Mouse (Mus musculus) liver, embryonic 12.5 days (tissue): ENCODE measurements around the gene Pon2. TPM values are rescaled to one million over a fixed set of nuclear protein-coding genes. Genes with fewer than 3 reads are reported as not detected.
A peak's percentile ranks its signal among the peaks of the same experiment; 100 is the strongest.

Source experiments
- ATAC-seq: fragments of 200-750 bp; cut with Nextera tagmentation; 2 replicates; pipeline ENCODE4 v1.8.0; 2017; ENCODE audit warnings: moderate number of reproducible peaks, mild to moderate bottlenecking, moderate library complexity
- H3K27ac ChIP-seq: fragments of 300-500 bp; sonication (generic); 2 replicates; pipeline ENCODE4 v1.5.1; 2016; ENCODE audit warnings: mild to moderate bottlenecking
- H3K27me3 ChIP-seq: fragments of 300-500 bp; sonication (generic); replicated peaks from 2 replicates; pipeline ENCODE4 v1.6.1; 2016; ENCODE audit warnings: mild to moderate bottlenecking, moderate library complexity
- H3K36me3 ChIP-seq: fragments of 300-500 bp; sonication (generic); 2 replicates; pipeline ENCODE4 v1.6.1; 2016; ENCODE audit warnings: mild to moderate bottlenecking, moderate library complexity
- H3K4me1 ChIP-seq: fragments of 300-500 bp; sonication (generic); 2 replicates; pipeline ENCODE4 v1.6.1; 2016
- H3K4me2 ChIP-seq: fragments of 300-500 bp; sonication (generic); 2 replicates; pipeline ENCODE4 v1.6.1; 2016; ENCODE audit warnings: mild to moderate bottlenecking, moderate library complexity
- H3K4me3 ChIP-seq: fragments of 300-500 bp; sonication (generic); 2 replicates; pipeline ENCODE4 v1.5.1; 2016; ENCODE audit warnings: mild to moderate bottlenecking, moderate library complexity
- H3K9ac ChIP-seq: fragments of 300-500 bp; sonication (generic); 2 replicates; pipeline ENCODE4 v1.6.1; 2016; ENCODE audit warnings: mild to moderate bottlenecking, moderate library complexity
- H3K9me3 ChIP-seq: fragments of 300-500 bp; sonication (generic); replicated peaks from 2 replicates; pipeline ENCODE4 v1.6.1; 2016; ENCODE audit warnings: mild to moderate bottlenecking, moderate library complexity
- WGBS: fragments of 180-500 bp; shearing (Covaris S2); methylation state at CpG from one replicate; pipeline ENCODE4 v1.1.7; 2016; ENCODE audit not compliant: insufficient replicate concordance; 5-methylcytosine and 5-hydroxymethylcytosine counted together
- polyA plus RNA-seq: library from polyadenylated mRNA; unstranded; fragments of >200 nt; fragmentation: Nextera tagmentation; extraction: Ambion mirVana; gene quantifications from 2 replicates; pipeline ENCODE4 v1.2.1, GENCODE M21; 2016

Pon2 gene
- polyA plus RNA-seq, 1 experiment from 2014 or later = 59.3 TPM

DNA sequence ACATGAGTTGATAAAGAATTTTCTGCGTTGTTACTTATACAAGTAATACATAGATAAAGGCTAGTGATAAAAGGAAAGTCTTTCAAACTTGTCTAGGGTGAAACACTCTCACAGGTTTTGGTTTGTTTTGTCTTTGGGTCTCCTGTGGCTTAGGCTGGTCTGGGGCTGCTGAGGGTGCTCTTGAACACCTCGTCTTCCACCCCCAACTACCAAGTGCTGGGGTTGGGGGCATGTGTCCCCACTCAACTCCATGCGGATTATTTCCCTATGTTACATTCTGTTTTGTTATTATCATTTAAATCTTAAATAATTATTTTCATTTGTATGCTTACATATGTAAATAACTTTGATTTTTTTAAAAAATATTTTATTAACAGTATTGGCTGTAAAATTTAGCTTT, 12.2 kb upstream of the Pon2 start:
- Histone ChIP-seq H3K4me3 (no peak overlapping the region), H3K9me3 (no peaks in the 10 kb centered on the region), H3K4me2 (no peak overlapping the region), H3K27ac (no peak overlapping the region), H3K9ac (no peak overlapping the region), H3K4me1 (peaks cover 22% of the 10 kb centered on the region), H3K27me3 (no peaks in the 10 kb centered on the region), H3K36me3 (no peaks in the 10 kb centered on the region)
- ATAC-seq = no peak
- WGBS = 65% methylated on average over 3 of the region's 3 CpGs

DNA sequence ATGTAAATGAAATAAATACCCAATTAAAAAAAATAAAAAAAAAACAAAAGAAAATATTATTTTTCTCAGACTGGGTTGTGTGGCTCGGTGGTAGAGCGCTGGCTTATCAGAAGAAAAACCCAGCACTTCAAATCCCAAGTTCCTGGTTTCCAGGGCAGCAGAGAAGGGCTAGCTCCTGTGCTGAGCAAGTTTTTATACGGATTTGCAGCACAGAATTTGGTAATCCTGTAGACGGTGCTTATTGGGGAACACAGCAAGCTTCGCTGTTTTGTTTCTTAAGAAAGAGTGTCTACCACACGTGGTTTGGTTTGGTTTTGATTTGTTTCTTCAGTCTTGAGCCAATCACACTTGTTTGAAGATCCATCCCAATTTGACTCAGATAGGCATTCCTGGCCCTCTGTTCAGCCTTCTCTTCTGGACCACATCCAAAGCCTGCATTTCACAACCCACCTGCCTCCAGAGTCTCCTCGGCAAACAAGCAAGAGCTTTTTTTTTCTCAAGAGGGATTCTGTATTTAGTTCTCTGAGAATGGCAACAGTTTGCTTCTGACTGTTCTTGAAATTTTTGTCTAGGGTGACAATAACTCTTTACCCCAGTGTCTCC, 11.4 kb upstream of the Pon2 start:
- no peaks in the 10 kb centered on the region for H3K9me3 ChIP-seq
- H3K4me2 ChIP-seq = no peak overlapping the region
- H3K4me1 ChIP-seq = peaks cover 21% of the 10 kb centered on the region
- H3K4me3 ChIP-seq = no peak overlapping the region
- H3K27me3 ChIP-seq = no peaks in the 10 kb centered on the region
- no peak overlapping the region for H3K27ac ChIP-seq
- WGBS = 73% methylated on average over 7 of the region's 7 CpGs
- no peak overlapping the region for H3K9ac ChIP-seq
- no peak for ATAC-seq
- no peaks in the 10 kb centered on the region for H3K36me3 ChIP-seq

DNA sequence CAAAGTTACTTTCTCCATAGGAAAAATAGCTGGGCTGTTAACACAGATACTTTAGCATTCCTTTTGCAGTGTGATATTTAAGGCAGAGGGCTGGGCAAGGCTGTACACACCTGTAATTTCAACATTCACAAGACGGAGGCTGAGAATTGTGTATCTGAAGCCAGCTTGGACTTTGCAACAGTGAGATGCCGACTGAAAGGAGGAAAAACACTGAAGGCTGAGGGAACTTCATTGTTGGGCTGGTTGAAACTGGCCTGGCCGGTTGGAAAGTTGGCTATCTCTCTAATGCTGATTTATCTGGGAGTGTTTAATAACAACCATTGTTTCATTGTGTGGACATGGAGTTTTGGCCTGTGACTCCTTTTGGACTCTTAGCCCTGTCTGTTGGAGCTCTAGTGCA, 7.7 kb upstream of the Pon2 start:
- peaks cover 8% of the 10 kb centered on the region; the same call in 1 of the 2 replicates for H3K4me1 ChIP-seq
- 59% methylated on average over 3 of the region's 3 CpGs for WGBS

GRCm38 (mm10) chr6:5304956-5305355, 6.7 kb upstream of the Pon2 start:
- Histone ChIP-seq H3K9ac (no peak overlapping the region), H3K4me1 (peaks cover 14% of the 10 kb centered on the region), H3K4me2 (no peak overlapping the region), H3K27me3 (no peaks in the 10 kb centered on the region), H3K9me3 (no peaks in the 10 kb centered on the region), H3K4me3 (no peak overlapping the region), H3K36me3 (no peaks in the 10 kb centered on the region), H3K27ac (no peak overlapping the region)
- ATAC-seq = no peak
- WGBS = 75% methylated on average over 8 of the region's 8 CpGs

More for the DNA sequence above, 7.7 kb upstream of the Pon2 start:
- no peak overlapping the region for H3K4me2 ChIP-seq
- H3K4me3 ChIP-seq = no peak overlapping the region
- no peak for ATAC-seq
- H3K36me3 ChIP-seq = no peaks in the 10 kb centered on the region
- no peaks in the 10 kb centered on the region for H3K27me3 ChIP-seq
- H3K27ac ChIP-seq = no peak overlapping the region
- no peak overlapping the region for H3K9ac ChIP-seq
- H3K9me3 ChIP-seq = no peaks in the 10 kb centered on the region

DNA sequence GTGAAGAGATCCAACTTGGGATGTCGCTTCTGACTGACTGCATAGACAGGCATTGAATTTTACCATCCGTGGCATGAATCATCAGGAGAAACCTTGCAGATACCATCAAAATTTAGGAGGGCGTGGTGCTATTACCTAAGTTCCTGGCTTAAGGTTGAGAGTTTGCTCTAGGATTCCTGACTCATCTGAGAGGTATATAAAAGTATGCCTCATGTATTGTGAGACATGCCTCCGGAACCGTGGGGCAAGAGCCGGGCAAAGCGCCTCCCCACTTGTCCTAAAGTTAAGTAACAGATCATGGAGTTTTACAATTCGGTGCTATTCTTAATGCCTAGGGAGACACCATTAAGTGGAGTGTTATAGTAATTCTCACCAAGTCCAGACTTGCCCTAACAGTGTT, 2.4 kb upstream of the Pon2 start:
- H3K4me1 ChIP-seq = peaks cover 44% of the 10 kb centered on the region
- ATAC-seq = no peak
- no peak overlapping the region for H3K4me3 ChIP-seq
- H3K36me3 ChIP-seq = peaks cover 9% of the 10 kb centered on the region
- H3K27me3 ChIP-seq = no peaks in the 10 kb centered on the region
- no peak overlapping the region for H3K9ac ChIP-seq
- H3K27ac ChIP-seq = no peak overlapping the region
- H3K9me3 ChIP-seq = no peaks in the 10 kb centered on the region
- 82% methylated on average over 8 of the region's 8 CpGs for whole genome bisulfite sequencing
- no peak overlapping the region for H3K4me2 ChIP-seq

- Histone ChIP-seq H3K9ac (no peak overlapping the region), H3K27ac (no peak overlapping the region), H3K9me3 (no peaks in the 10 kb centered on the region), H3K4me2 (no peak overlapping the region), H3K27me3 (no peaks in the 10 kb centered on the region), H3K36me3 (peaks cover 17% of the 10 kb centered on the region), H3K4me1 (peaks cover 47% of the 10 kb centered on the region), H3K4me3 (no peak overlapping the region)
- no peak for ATAC-seq
- WGBS = 70% methylated on average over 5 of the region's 5 CpGs
Measured at GRCm38 (mm10) chr6:5299561-5299960, 1.3 kb upstream of the Pon2 start.

DNA sequence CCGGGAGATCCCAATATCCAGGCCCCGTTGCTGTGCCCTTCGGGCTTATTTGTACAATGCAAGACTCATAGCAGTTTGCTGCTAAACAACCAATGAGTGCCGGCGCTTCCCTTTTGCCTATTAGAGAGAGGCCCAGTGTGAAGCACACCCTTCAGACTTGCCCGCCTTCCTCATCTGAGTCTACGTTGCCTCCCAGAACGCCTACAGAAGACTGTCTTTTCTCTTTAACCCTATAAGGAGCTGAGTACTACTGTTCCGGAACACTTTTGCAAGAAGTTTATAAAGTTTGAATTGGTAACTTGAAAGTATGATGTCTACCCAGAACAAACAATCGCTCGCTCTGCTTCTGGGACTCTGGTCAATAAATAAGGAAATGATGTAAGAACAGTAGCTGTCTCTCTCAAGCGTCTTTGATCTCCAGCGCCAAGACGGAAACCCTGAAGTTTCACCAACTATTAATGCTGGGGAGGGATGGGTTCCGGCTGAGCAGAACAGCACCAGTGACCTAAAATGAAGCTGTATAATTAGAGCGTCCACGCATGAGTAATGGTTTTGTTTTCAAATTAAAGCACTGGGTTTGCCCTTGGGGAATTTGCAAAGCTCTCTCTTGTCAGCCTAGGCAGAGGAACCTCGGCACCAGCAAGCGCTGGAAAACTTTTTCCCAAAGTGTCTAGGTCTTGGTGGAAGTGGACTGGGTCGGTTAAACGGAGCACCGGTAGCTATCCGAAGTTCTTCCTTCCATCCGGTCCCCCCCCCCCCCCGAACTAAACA, 749 bp downstream of the Pon2 start:
- Histone ChIP-seq H3K9ac (peak overlapping the region; percentile 95), H3K27me3 (no peaks in the 10 kb centered on the region), H3K36me3 (peaks cover 37% of the 10 kb centered on the region), H3K9me3 (no peaks in the 10 kb centered on the region), H3K4me2 (peak overlapping the region; percentile 81), H3K4me1 (peaks cover 68% of the 10 kb centered on the region), H3K27ac (peak overlapping the region; percentile 98), H3K4me3 (peak overlapping the region; percentile 86)
- 2% methylated on average over 25 of the region's 25 CpGs for WGBS
- peak; percentile 90 for ATAC-seq

GRCm38 (mm10) chr6:5296067-5296466, 2.2 kb downstream of the Pon2 start:
- Histone ChIP-seq H3K27me3 (no peaks in the 10 kb centered on the region), H3K9ac (peak overlapping the region; percentile 95), H3K4me3 (peak overlapping the region; percentile 86), H3K9me3 (no peaks in the 10 kb centered on the region), H3K4me1 (peaks cover 82% of the 10 kb centered on the region), H3K36me3 (peaks cover 45% of the 10 kb centered on the region), H3K27ac (peak overlapping the region; percentile 98), H3K4me2 (peak overlapping the region; percentile 81)
- 89% methylated on average over 7 of the region's 7 CpGs for WGBS
- ATAC-seq = no peak

GRCm38 (mm10) chr6:5294659-5295449, 3.4 kb downstream of the Pon2 start:
- peaks cover 88% of the 10 kb centered on the region for H3K4me1 ChIP-seq
- peak overlapping the region; percentile 81 for H3K4me2 ChIP-seq
- peak overlapping the region; percentile 49 for H3K27ac ChIP-seq
- H3K9me3 ChIP-seq = no peaks in the 10 kb centered on the region
- peak overlapping the region; percentile 54 for H3K9ac ChIP-seq
- H3K27me3 ChIP-seq = no peaks in the 10 kb centered on the region
- peaks cover 56% of the 10 kb centered on the region for H3K36me3 ChIP-seq
- no peak for ATAC-seq
- peak overlapping the region; percentile 27 for H3K4me3 ChIP-seq
- WGBS = 85% methylated on average over 16 of the region's 16 CpGs

GRCm38 (mm10) chr6:5292841-5293240, 5.4 kb downstream of the Pon2 start:
- no peak for ATAC-seq
- no peaks in the 10 kb centered on the region for H3K9me3 ChIP-seq
- H3K27me3 ChIP-seq = no peaks in the 10 kb centered on the region
- H3K4me2 ChIP-seq = peak overlapping the region; percentile 67
- peak overlapping the region; percentile 65 for H3K9ac ChIP-seq
- H3K4me3 ChIP-seq = no peak overlapping the region
- H3K36me3 ChIP-seq = peaks cover 72% of the 10 kb centered on the region
- 76% methylated on average over 5 of the region's 5 CpGs for WGBS
- peak overlapping the region; percentile 95 for H3K27ac ChIP-seq
- peaks cover 91% of the 10 kb centered on the region for H3K4me1 ChIP-seq

- H3K36me3 ChIP-seq = peaks cover 78% of the 10 kb centered on the region
- H3K4me2 ChIP-seq = peak overlapping the region; percentile 67
- H3K9ac ChIP-seq = peak overlapping the region; percentile 65
- peak; percentile 87 for ATAC-seq
- H3K4me3 ChIP-seq = peak overlapping the region; percentile 36
- H3K4me1 ChIP-seq = peaks cover 94% of the 10 kb centered on the region
- H3K9me3 ChIP-seq = no peaks in the 10 kb centered on the region
- no peaks in the 10 kb centered on the region for H3K27me3 ChIP-seq
- peak overlapping the region; percentile 95 for H3K27ac ChIP-seq
- 37% methylated on average over 4 of the region's 4 CpGs for WGBS
Measured at GRCm38 (mm10) chr6:5291450-5291849, 6.8 kb downstream of the Pon2 start.

DNA sequence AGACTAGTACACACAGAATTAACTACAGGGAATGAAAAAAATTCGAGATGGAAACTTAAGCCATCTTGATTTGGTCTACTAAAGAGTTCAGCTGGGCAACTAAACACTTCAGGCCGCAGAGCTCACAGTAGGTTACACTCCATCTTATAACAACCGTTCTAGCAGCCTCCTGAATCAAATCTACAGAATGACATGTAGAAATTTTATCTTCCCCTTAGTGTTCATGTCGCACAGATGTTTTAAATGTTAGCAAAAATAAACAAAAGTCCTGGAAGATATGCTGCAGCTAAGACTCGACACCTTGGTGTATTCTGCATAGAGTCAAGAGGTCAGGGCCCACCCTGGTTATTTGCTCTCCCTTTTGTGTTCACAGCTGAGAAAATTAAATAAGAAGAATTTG, 10.3 kb downstream of the Pon2 start:
- peak overlapping the region; percentile 59 for H3K9ac ChIP-seq
- no peaks in the 10 kb centered on the region for H3K27me3 ChIP-seq
- H3K9me3 ChIP-seq = no peaks in the 10 kb centered on the region
- no peak overlapping the region for H3K4me3 ChIP-seq
- peak overlapping the region; percentile 50 for H3K4me2 ChIP-seq
- 33% methylated on average over 5 of the region's 5 CpGs for WGBS
- peak overlapping the region; percentile 95 for H3K27ac ChIP-seq
- H3K4me1 ChIP-seq = peaks cover 77% of the 10 kb centered on the region
- peaks cover 71% of the 10 kb centered on the region for H3K36me3 ChIP-seq
- no peak for ATAC-seq
